Mouse (Mus musculus) intestine, postnatal 0 days (tissue): ENCODE data around the gene 1500011B03Rik. TPM values are rescaled to one million over a fixed set of nuclear protein-coding genes. Genes with fewer than 3 reads are reported as not detected.
A peak's percentile ranks its signal among the peaks of the same experiment; 100 is the strongest.

ENCODE experiments used
- ATAC-seq: fragments of 200-750 bp; cut with Nextera tagmentation; 2 replicates; pipeline ENCODE4 v1.8.0; 2017; ENCODE audit warnings: mild to moderate bottlenecking, moderate TSS enrichment, moderate library complexity
- H3K27ac ChIP-seq: fragments of 300-500 bp; sonication (generic); 2 replicates; pipeline ENCODE4 v1.5.1; 2014; ENCODE audit warnings: mild to moderate bottlenecking, low read depth, low read length, moderate library complexity
- H3K27me3 ChIP-seq: fragments of 300-500 bp; sonication (generic); replicated peaks from 2 replicates; pipeline ENCODE4 v1.6.1; 2014; ENCODE audit warnings: low read length, mixed read lengths; ENCODE audit not compliant: control insufficient read depth, insufficient read depth
- H3K36me3 ChIP-seq: fragments of 300-500 bp; sonication (generic); 2 replicates; pipeline ENCODE4 v1.6.1; 2014; ENCODE audit warnings: mild to moderate bottlenecking, moderate library complexity; ENCODE audit not compliant: control insufficient read depth, insufficient read depth
- H3K4me1 ChIP-seq: fragments of 300-500 bp; sonication (generic); replicated peaks from 2 replicates; pipeline ENCODE4 v1.6.1; 2014; ENCODE audit warnings: antibody characterized with exemption, low read length, mixed read lengths; ENCODE audit not compliant: control insufficient read depth, insufficient read depth
- H3K4me2 ChIP-seq: fragments of 300-500 bp; sonication (generic); replicated peaks from 2 replicates; pipeline ENCODE4 v1.6.1; 2014; ENCODE audit warnings: low read depth, mild to moderate bottlenecking, moderate library complexity
- H3K4me3 ChIP-seq: fragments of 300-500 bp; sonication (generic); 2 replicates; pipeline ENCODE4 v1.5.1; 2014; ENCODE audit warnings: low read depth, low read length
- H3K9ac ChIP-seq: fragments of 300-500 bp; sonication (generic); 2 replicates; pipeline ENCODE4 v1.6.1; 2014; ENCODE audit warnings: mild to moderate bottlenecking, low read depth, low read length
- H3K9me3 ChIP-seq: fragments of 300-500 bp; sonication (generic); 2 replicates; pipeline ENCODE4 v1.6.1; 2016; ENCODE audit warnings: mixed run types; ENCODE audit not compliant: control insufficient read depth
- CTCF ChIP-seq: sonication (generic); IDR thresholded peaks from 2 replicates; pipeline ENCODE4 v1.5.1; 2016; ENCODE audit warnings: low read depth, mild to moderate bottlenecking, control low read depth, antibody characterized with exemption, moderate library complexity
- WGBS: fragments of 180-500 bp; shearing (Covaris S2); extraction: QIAGEN DNeasy Blood & Tissue Kit; methylation state at CpG from one replicate; pipeline ENCODE4 v1.1.7; 2014; 5-methylcytosine and 5-hydroxymethylcytosine counted together
- polyA plus RNA-seq: library from polyadenylated mRNA; unstranded; fragments of >200 nt; fragmentation: Nextera tagmentation; extraction: Ambion mirVana; gene quantifications from 2 replicates; pipeline ENCODE4 v1.2.1, GENCODE M21; 2015

1500011B03Rik gene
- polyA plus RNA-seq, 1 experiment from 2014 or later = 59.0 TPM

DNA sequence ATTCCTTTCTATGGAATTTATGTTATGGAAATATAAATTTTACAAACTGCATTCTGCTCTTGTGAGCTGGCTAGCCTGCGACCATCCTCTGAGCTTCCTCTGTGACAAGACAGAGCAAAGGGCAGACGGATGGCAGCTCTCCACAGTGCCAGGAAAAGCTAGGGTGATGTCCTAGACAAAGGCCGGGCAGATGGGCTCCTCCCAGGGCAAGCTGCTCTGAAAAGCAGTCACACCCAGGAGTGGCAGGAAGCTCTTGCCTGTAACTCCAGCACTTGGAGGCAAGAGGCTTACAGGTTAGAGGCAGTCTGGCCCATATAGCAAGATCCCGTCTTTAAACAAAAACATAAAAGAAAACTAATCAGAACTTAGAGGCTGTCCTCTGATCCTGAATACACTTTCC, 28.7 kb downstream of the 1500011B03Rik start:
- ATAC-seq = no peak
- Histone ChIP-seq H3K9ac (no peak overlapping the region), H3K36me3 (peaks cover 78% of the 10 kb centered on the region), H3K4me2 (no peak overlapping the region), H3K4me3 (no peak overlapping the region), H3K4me1 (no peaks in the 10 kb centered on the region), H3K27me3 (no peaks in the 10 kb centered on the region), H3K9me3 (no peaks in the 10 kb centered on the region), H3K27ac (no peak overlapping the region)
- 76% methylated on average over 4 of the region's 4 CpGs for whole genome bisulfite sequencing
- TF ChIP-seq CTCF = no peak

DNA sequence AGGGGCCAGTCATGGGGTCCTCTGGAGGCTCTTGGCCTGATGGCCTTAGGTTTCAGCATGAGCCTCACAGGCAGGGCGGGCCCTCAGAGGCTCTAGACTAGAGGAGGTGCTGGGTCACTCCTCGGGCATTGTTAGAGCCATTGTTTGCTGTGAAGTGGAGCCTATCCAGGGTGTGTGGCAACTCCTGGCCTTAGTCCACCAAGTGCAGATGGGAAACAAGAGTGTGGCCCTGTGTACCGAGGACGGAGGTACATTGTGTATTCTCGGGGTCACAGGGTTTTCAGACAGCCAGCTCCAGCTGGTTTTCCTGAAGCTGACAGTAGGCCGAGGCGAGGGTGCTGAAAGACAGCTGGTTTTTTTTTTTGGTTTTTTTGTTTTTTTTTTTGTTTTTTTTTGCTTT, 30.0 kb downstream of the 1500011B03Rik start:
- no peak for ATAC-seq
- H3K9me3 ChIP-seq = no peaks in the 10 kb centered on the region
- H3K27ac ChIP-seq = no peak overlapping the region
- no peaks in the 10 kb centered on the region for H3K4me1 ChIP-seq
- H3K4me2 ChIP-seq = no peak overlapping the region
- H3K27me3 ChIP-seq = no peaks in the 10 kb centered on the region
- no peak overlapping the region for H3K9ac ChIP-seq
- peaks cover 74% of the 10 kb centered on the region for H3K36me3 ChIP-seq
- no peak overlapping the region for H3K4me3 ChIP-seq
- no peak for TF ChIP-seq CTCF
- WGBS = 63% methylated on average over 7 of the region's 7 CpGs

DNA sequence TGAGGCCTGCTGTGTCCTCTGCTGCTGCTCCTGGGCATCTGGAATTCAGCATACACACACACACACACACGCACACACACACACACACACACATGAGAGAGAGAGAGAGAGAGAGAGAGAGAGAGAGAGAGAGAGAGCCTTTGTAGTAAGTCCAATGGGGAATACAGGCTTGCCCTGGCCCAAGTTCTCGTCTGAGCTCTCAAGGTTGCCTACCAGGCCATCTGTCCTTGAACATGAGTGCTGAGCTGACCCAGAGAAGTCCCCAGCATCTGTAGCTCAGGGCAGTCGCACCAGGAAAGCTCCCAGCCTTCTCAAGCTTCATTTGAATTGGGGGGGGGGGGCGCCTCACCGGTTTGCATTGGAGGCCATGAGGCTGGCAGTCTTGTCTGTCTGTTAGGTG, 38.1 kb downstream of the 1500011B03Rik start:
- H3K4me3 ChIP-seq = no peak overlapping the region
- WGBS = 84% methylated on average over 4 of the region's 5 CpGs
- 0 out of 2 replicates have a peak overlapping the region, but pooled peaks have one; percentile 3 for H3K27ac ChIP-seq
- H3K36me3 ChIP-seq = peaks cover 32% of the 10 kb centered on the region
- no peaks in the 10 kb centered on the region for H3K4me1 ChIP-seq
- peak overlapping the region; percentile 10 for H3K4me2 ChIP-seq
- no peak for TF ChIP-seq CTCF
- no peak overlapping the region for H3K9ac ChIP-seq
- H3K9me3 ChIP-seq = no peaks in the 10 kb centered on the region
- ATAC-seq = no peak
- H3K27me3 ChIP-seq = no peaks in the 10 kb centered on the region

DNA sequence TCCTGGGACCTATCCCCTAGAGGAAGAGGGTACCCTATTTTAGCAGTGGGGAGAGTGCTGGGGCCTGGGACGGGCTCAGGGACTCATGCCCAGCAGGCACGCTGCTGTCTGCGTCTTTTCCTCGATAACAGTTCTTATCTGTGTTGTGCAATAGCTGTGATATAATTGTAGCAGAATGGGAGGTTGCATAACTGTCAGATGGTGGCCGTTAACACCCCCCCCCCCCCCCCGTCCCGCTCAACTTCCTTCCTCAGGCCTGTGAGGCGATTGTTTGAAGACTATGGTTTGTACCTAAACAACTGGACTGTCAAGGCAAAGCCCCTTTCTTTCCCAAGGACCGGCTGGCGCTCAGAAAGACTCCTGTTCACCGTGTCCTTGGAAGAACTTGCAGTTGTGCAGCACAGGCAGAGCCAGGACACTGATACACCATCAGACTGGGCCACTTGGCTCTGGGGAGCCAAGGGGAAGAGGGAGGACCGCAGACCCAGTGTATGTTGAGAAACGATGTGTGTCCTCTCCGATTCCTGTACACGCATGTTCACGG, 38.6 kb downstream of the 1500011B03Rik start:
- H3K36me3 ChIP-seq = peaks cover 28% of the 10 kb centered on the region
- H3K4me1 ChIP-seq = no peaks in the 10 kb centered on the region
- ATAC-seq = peak; percentile 50; the same call in 1 of the 2 replicates
- TF ChIP-seq CTCF = no peak
- peak overlapping the region; percentile 10 for H3K4me2 ChIP-seq
- no peak overlapping the region for H3K4me3 ChIP-seq
- no peak overlapping the region for H3K9ac ChIP-seq
- 38% methylated on average over 16 of the region's 16 CpGs for WGBS
- H3K27me3 ChIP-seq = no peaks in the 10 kb centered on the region
- H3K27ac ChIP-seq = 0 out of 2 replicates have a peak overlapping the region, but pooled peaks have one; percentile 3
- H3K9me3 ChIP-seq = no peaks in the 10 kb centered on the region

DNA sequence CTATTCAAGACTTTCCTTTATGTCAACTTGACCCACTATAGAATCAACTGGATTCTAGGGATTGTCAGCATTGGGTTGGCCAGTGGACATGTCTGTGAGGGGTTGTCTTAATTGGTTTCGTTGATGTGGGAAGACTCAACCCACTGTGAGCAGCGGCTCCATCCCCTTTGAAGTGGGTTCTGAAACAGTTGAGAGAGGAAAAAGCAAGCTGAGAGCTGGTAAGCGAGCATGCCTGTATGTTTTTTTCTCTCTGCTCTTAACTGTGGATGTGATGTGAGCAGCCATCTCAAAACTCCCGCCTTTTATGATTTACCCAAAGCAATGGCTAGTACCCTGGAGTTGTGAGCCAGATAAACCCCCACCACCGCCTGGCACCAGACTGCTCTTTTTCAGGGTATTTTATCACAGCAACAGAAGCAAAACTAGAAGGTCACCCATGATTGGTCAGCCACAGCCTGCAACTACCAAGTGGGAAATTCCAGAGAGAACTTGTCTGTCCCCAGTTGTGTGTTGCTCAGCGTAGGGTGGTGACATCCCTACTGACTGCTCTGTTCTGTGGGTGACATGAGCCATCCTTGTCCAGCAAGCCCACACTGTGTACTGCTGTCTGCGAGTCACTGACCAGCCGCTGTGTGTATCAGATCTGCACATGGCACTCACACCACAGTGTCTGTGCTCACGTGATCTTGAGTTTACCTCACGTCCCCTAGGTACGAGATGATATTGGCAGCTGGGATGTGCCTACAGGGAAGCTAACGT, 39.7 kb downstream of the 1500011B03Rik start:
- H3K4me2 ChIP-seq = no peak overlapping the region
- H3K27me3 ChIP-seq = no peaks in the 10 kb centered on the region
- H3K27ac ChIP-seq = no peak overlapping the region
- no peak overlapping the region for H3K4me3 ChIP-seq
- H3K36me3 ChIP-seq = peaks cover 21% of the 10 kb centered on the region
- H3K4me1 ChIP-seq = no peaks in the 10 kb centered on the region
- no peak for ATAC-seq
- no peak for TF ChIP-seq CTCF
- no peaks in the 10 kb centered on the region for H3K9me3 ChIP-seq
- 80% methylated on average over 12 of the region's 12 CpGs for WGBS
- H3K9ac ChIP-seq = no peak overlapping the region

DNA sequence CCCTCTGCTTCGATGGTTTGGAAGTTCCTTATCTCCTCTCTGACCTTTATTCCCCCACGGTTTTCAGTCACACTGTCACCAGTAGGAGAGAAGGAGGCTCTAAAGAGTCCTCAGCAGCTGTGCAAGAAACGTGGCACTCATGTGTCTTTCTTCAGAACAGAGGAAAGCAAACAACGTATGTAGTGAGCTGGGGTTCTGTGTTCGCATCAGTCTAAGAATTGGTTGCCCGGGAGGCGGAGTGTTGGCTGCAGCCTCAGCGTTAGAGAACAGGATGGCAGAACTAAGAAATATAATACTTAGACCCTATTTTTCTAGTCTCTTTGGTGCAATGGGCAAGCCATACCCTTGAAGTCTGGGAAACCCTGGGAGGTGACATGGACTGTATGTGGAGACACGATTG, 40.3 kb downstream of the 1500011B03Rik start:
- H3K36me3 ChIP-seq = peaks cover 21% of the 10 kb centered on the region
- no peak overlapping the region for H3K27ac ChIP-seq
- H3K27me3 ChIP-seq = no peaks in the 10 kb centered on the region
- no peak overlapping the region for H3K4me3 ChIP-seq
- no peaks in the 10 kb centered on the region for H3K9me3 ChIP-seq
- 69% methylated on average over 9 of the region's 9 CpGs for WGBS
- H3K4me2 ChIP-seq = no peak overlapping the region
- no peaks in the 10 kb centered on the region for H3K4me1 ChIP-seq
- no peak for ATAC-seq
- H3K9ac ChIP-seq = no peak overlapping the region
- TF ChIP-seq CTCF = no peak
